Mouse (Mus musculus): ENCODE results near the gene Pip. TPM values are rescaled to one million over a fixed set of nuclear protein-coding genes. Genes with fewer than 3 reads are reported as not detected.

The Pip gene
- not detected in 2 replicates for polyA plus RNA-seq (2015; fragmentation: Nextera tagmentation; extraction: Ambion mirVana)

- no peaks in the 10 kb centered on the region for H3K9me3 ChIP-seq (replicated peaks)
- WGBS (ENCODE audit: insufficient replicate concordance) = 60% methylated on average over 2 of the region's 2 CpGs
- no peak within 1 kb of the TSS for H3K4me2 ChIP-seq
- no peak for ATAC-seq (ENCODE audit: insufficient read depth)
- H3K4me3 ChIP-seq (replicated peaks) = no peak within 1 kb of the TSS
- no peak within 1 kb of the TSS for H3K9ac ChIP-seq
- no peaks in the 10 kb centered on the region for H3K36me3 ChIP-seq (replicated peaks)
- no peaks in the 10 kb centered on the region for H3K4me1 ChIP-seq (replicated peaks)
- no peaks in the 10 kb centered on the region for H3K27me3 ChIP-seq
- H3K27ac ChIP-seq (replicated peaks) = no peak within 1 kb of the TSS
Observed at GRCm38 (mm10) chr6:41847235-41847634, at the start of gene Pip. Pip (plus strand) TSS chr6:41847535.

DNA sequence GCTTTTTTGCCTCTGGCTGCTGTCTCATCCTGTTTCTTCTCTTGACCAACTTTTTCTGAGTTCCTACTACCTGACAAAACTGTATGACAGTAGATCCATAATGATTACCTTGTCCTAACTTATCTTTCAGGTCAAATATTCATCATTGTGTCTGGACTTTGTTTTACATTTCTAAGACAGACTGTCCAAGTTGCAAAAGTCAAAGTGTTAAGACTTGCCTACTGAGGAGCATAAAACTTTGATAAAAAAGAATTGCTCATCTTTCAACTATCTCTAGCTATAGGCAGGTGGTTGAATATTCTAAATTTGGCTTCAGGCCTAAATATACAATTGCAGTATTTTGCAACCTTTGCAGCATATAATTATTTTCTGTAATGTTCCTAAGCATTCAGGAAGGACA is 23.2 kb upstream of the Pip start:
- Histone ChIP-seq H3K27ac (replicated peaks) (no peak overlapping the region), H3K36me3 (replicated peaks) (no peaks in the 10 kb centered on the region), H3K4me3 (replicated peaks) (no peak overlapping the region), H3K9ac (no peak overlapping the region), H3K27me3 (no peaks in the 10 kb centered on the region), H3K4me1 (replicated peaks) (no peaks in the 10 kb centered on the region), H3K9me3 (replicated peaks) (no peaks in the 10 kb centered on the region), H3K4me2 (no peak overlapping the region)
- ATAC-seq (ENCODE audit: insufficient read depth) = no peak

GRCm38 (mm10) chr6:41829516-41829915 is 17.8 kb upstream of the Pip start:
- Histone ChIP-seq H3K9ac (no peak overlapping the region), H3K4me3 (replicated peaks) (no peak overlapping the region), H3K9me3 (replicated peaks) (no peaks in the 10 kb centered on the region), H3K4me1 (replicated peaks) (no peaks in the 10 kb centered on the region), H3K4me2 (no peak overlapping the region), H3K27me3 (no peaks in the 10 kb centered on the region), H3K27ac (replicated peaks) (no peak overlapping the region), H3K36me3 (replicated peaks) (no peaks in the 10 kb centered on the region)
- WGBS (ENCODE audit: insufficient replicate concordance) = 52% methylated on average over 2 of the region's 2 CpGs
- ATAC-seq (ENCODE audit: insufficient read depth) = no peak

DNA sequence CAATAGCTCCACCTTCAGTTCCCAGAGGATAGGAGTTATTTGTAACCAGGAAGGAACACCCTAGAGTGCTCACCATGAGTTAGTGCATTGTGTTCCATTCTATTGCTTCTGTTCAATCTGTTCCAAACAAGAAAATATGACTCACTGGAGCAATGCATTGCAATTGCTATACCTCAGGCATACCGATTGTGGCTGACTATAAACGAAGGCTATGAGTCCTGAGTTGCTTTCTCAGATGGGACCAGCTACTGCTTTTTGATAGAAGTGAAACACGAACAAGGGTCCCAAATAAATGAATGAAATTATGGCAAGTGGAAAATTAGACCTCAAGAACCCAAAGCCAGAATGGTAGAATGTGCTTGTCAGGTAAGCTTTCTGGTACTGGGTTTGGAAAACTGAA is 5.4 kb downstream of the Pip start, which contains the start of gene Sval2:
Gene Sval2 (plus strand): TSS at position 301 of the 400 bp plus-strand sequence.
- no peak within 1 kb of the TSS for H3K9ac ChIP-seq
- no peaks in the 10 kb centered on the region for H3K36me3 ChIP-seq (replicated peaks)
- ATAC-seq (ENCODE audit: insufficient read depth) = no peak
- H3K27me3 ChIP-seq = no peaks in the 10 kb centered on the region
- WGBS (ENCODE audit: insufficient replicate concordance) = 47% methylated on average over 3 of the region's 3 CpGs
- no peak within 1 kb of the TSS for H3K27ac ChIP-seq (replicated peaks)
- H3K4me2 ChIP-seq = no peak within 1 kb of the TSS
- H3K4me1 ChIP-seq (replicated peaks) = no peaks in the 10 kb centered on the region
- no peaks in the 10 kb centered on the region for H3K9me3 ChIP-seq (replicated peaks)
- H3K4me3 ChIP-seq (replicated peaks) = no peak within 1 kb of the TSS

GRCm38 (mm10) chr6:41864038-41864437 is 16.7 kb downstream of the Pip start:
- no peaks in the 10 kb centered on the region for H3K4me1 ChIP-seq (replicated peaks)
- no peak overlapping the region for H3K4me2 ChIP-seq
- no peaks in the 10 kb centered on the region for H3K36me3 ChIP-seq (replicated peaks)
- 45% methylated on average over 2 of the region's 2 CpGs for whole genome bisulfite sequencing (ENCODE audit: insufficient replicate concordance)
- H3K27me3 ChIP-seq = no peaks in the 10 kb centered on the region
- H3K9me3 ChIP-seq (replicated peaks) = no peaks in the 10 kb centered on the region
- no peak overlapping the region for H3K9ac ChIP-seq
- H3K4me3 ChIP-seq (replicated peaks) = no peak overlapping the region
- ATAC-seq (ENCODE audit: insufficient read depth) = no peak
- no peak overlapping the region for H3K27ac ChIP-seq (replicated peaks)

Other genes starting within 250 kb of the Pip start
- 0.48 and 0.59 TPM in 2 replicates for gene Ephb6, start 242.1 kb upstream of the Pip start, polyA plus RNA-seq (2015; fragmentation: Nextera tagmentation; extraction: Ambion mirVana)
- gene Trpv6, start 211.1 kb upstream of the Pip start, polyA plus RNA-seq (2015; fragmentation: Nextera tagmentation; extraction: Ambion mirVana) = 0.13 and 0.15 TPM in 2 replicates
- 0.02 and 0.13 TPM in 2 replicates for gene Trpv5, start 166.8 kb upstream of the Pip start, polyA plus RNA-seq (2015; fragmentation: Nextera tagmentation; extraction: Ambion mirVana)
- gene Llcfc1, start 163.1 kb upstream of the Pip start, polyA plus RNA-seq (2015; fragmentation: Nextera tagmentation; extraction: Ambion mirVana) = 0.12 TPM in 1 of 2 replicates, not detected in the other
- 299 and 347 TPM in 2 replicates for gene Kel, start 143.2 kb upstream of the Pip start, polyA plus RNA-seq (2015; fragmentation: Nextera tagmentation; extraction: Ambion mirVana)
- not detected in 2 replicates for gene Olfr459, start 72.4 kb upstream of the Pip start, polyA plus RNA-seq (2015; fragmentation: Nextera tagmentation; extraction: Ambion mirVana)
- gene Sval2, start 5.5 kb downstream of the Pip start, polyA plus RNA-seq (2015; fragmentation: Nextera tagmentation; extraction: Ambion mirVana) = not detected in 2 replicates
- gene Sval1, start 104.1 kb downstream of the Pip start, polyA plus RNA-seq (2015; fragmentation: Nextera tagmentation; extraction: Ambion mirVana) = not detected in 2 replicates
- not detected in 2 replicates for gene Sval3, start 120.6 kb downstream of the Pip start, polyA plus RNA-seq (2015; fragmentation: Nextera tagmentation; extraction: Ambion mirVana)
- gene Sva, start 190.9 kb downstream of the Pip start, polyA plus RNA-seq (2015; fragmentation: Nextera tagmentation; extraction: Ambion mirVana) = not detected in 2 replicates

Data from liver, embryonic 15.5 days (tissue).